Comparison of ENCODE assay signal across 8 mouse cellular contexts in the genomic region with DNA sequence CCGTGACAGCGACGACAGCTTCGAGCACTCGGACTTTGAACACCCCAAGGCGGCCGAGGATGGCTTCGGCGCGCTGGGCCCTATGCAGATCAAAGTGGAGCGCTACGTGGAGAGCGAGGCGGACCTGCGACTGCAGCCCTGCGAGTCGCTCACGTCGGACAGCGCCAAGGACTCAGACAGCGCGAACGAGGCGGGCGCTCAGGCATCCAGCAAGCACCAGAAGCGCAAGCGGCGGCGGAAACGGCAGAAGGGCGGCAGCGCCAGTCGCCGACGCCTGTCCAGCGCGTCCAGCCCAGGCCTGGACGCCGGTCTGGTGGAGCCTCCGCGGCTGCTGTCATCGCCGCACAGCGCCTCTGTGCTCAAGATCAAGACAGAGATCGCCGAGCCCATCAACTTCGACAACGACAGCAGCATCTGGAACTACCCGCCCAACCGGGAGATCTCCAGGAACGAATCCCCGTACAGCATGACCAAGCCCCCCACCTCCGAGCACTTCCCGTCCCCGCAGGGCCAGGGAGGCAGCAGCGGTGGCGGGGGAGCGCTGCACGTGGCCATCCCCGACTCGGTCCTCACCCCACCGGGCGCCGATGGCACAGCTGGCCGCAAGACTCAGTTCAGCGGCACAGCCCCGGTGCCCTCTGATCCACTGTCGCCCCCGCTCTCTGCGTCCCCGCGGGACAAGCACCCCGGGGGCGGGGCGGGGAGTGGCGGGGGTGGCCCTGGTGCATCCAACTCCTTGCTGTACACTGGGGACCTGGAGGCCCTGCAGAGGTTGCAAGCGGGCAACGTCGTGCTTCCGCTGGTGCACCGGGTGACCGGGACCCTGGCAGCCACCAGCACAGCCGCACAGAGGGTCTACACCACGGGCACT.
DNase-seq lines count a peak whose midpoint lies in the region; ATAC-seq and TF ChIP-seq lines count a peak whose summit lies in the region.

No protein-coding gene starts in this region.

- peaks cover 30% of the 10 kb centered on the region for H3K27me3 ChIP-seq in intestine, postnatal 0 days (replicated peaks; ENCODE audit: control insufficient read depth, insufficient read depth, low read length)
- peaks cover 36% of the 10 kb centered on the region for H3K27me3 ChIP-seq in liver, postnatal 0 days (ENCODE audit: insufficient read depth, low read length)

- DNase-seq in ZHBTc4 (ENCODE audit: low read depth, low spot score): peak; percentile 82
- peak; percentile 34 to 41 for DNase-seq in gastrocnemius, postnatal 4 days (ENCODE audit: low spot score in 2 of 2)
- DNase-seq in liver, postnatal 0 days: peak; percentile 36
- DNase-seq in retina, postnatal 1 day: peak; percentile 76
- DNase-seq in cerebellum, postnatal 36 days: no peak

- no peaks in the 10 kb centered on the region for H3K4me1 ChIP-seq in bone marrow macrophage, adult 2 months (ENCODE audit: control insufficient read depth, insufficient read depth, low read length)
- 0 out of 2 replicates have a peak, but pooled peaks cover 7% of the 10 kb centered on the region for H3K4me1 ChIP-seq in intestine, postnatal 0 days (replicated peaks; ENCODE audit: control insufficient read depth, insufficient read depth, low read length)
- H3K4me1 ChIP-seq in liver, postnatal 0 days (ENCODE audit: insufficient read depth): peaks cover 9% of the 10 kb centered on the region; the same call in 1 of the 2 replicates

- H3K9me3 ChIP-seq in intestine, postnatal 0 days (ENCODE audit: control insufficient read depth): no peaks in the 10 kb centered on the region
- H3K9me3 ChIP-seq in liver, postnatal 0 days (ENCODE audit: low read length): no peaks in the 10 kb centered on the region

- H3K27ac ChIP-seq in bone marrow macrophage, adult 2 months (ENCODE audit: insufficient read depth, low read depth, low read length): no peak overlapping the region
- no peak overlapping the region for H3K27ac ChIP-seq in intestine, postnatal 0 days (ENCODE audit: low read depth, low read length)
- H3K27ac ChIP-seq in liver, postnatal 0 days (ENCODE audit: low read depth): no peak overlapping the region

- 0 out of 2 replicates have a peak overlapping the region, but pooled peaks have one; percentile 17 for H3K9ac ChIP-seq in intestine, postnatal 0 days (ENCODE audit: low read depth, low read length)
- no peak overlapping the region; the same call in 1 of the 2 replicates for H3K9ac ChIP-seq in liver, postnatal 0 days (replicated peaks)

- no peak for TF ChIP-seq EP300 in liver, postnatal 0 days (IDR thresholded peaks at IDR 0.05; ENCODE audit: low read depth)

- peak; percentile 70 for ATAC-seq in intestine, postnatal 0 days
- no peak for ATAC-seq in liver, postnatal 0 days
- ATAC-seq in erythroblast, adult 5-6 weeks (replicated peaks; ENCODE audit: low FRiP score, poor library complexity, severe bottlenecking): no peak

- no peak for TF ChIP-seq POLR2A in bone marrow macrophage, adult 2 months (IDR thresholded peaks at IDR 0.05; ENCODE audit: borderline replicate concordance, low read depth, low read length)

- no peaks in the 10 kb centered on the region for H3K36me3 ChIP-seq in intestine, postnatal 0 days (ENCODE audit: control insufficient read depth, insufficient read depth)
- H3K36me3 ChIP-seq in liver, postnatal 0 days (replicated peaks; ENCODE audit: insufficient read depth, low read length): no peaks in the 10 kb centered on the region

- WGBS in intestine, postnatal 0 days: 5% methylated on average over 84 of the region's 84 CpGs
- 7% methylated on average over 81 of the region's 84 CpGs for WGBS in liver, postnatal 0 days (ENCODE audit: insufficient replicate concordance)

- H3K4me2 ChIP-seq in intestine, postnatal 0 days (replicated peaks; ENCODE audit: low read depth): peak overlapping the region; percentile 74
- peak overlapping the region; percentile 58 for H3K4me2 ChIP-seq in liver, postnatal 0 days (ENCODE audit: low read depth, low read length)

- TF ChIP-seq CTCF in bone marrow macrophage, adult 2 months (IDR thresholded peaks at IDR 0.05; ENCODE audit: low read depth, low read length): no peak
- TF ChIP-seq CTCF in intestine, postnatal 0 days (IDR thresholded peaks at IDR 0.05; ENCODE audit: low read depth): no peak
- TF ChIP-seq CTCF in liver, postnatal 0 days (IDR thresholded peaks at IDR 0.05; ENCODE audit: low read depth): no peak

- peak overlapping the region; percentile 4; the same call in 1 of the 2 replicates for H3K4me3 ChIP-seq in bone marrow macrophage, adult 2 months (ENCODE audit: insufficient read depth, low read length)
- peak overlapping the region; percentile 35 for H3K4me3 ChIP-seq in intestine, postnatal 0 days (ENCODE audit: low read depth, low read length)
- peak overlapping the region; percentile 32 for H3K4me3 ChIP-seq in liver, postnatal 0 days (ENCODE audit: low read depth, low read length)

Comparison
In these comparisons a context has a peak if more than half of its experiments do, and no peak if none do; other contexts are left out.
1. DNase-seq: peak in ZHBTc4 (single experiment), gastrocnemius, postnatal 4 days (2 of 2), liver, postnatal 0 days (single experiment) and retina, postnatal 1 day (single experiment); none in cerebellum, postnatal 36 days (0 of 2).
2. Peak in every context shown above with its lines, with median percentiles within 50 percentile points of each other: H3K4me3 ChIP-seq.